Mouse (Mus musculus) embryonic facial prominence, embryonic 10.5 days (tissue): ENCODE measurements around the gene Srgap2. TPM values are rescaled to one million over a fixed set of nuclear protein-coding genes. Genes with fewer than 3 reads are reported as not detected.
"Not testable (repeated sequence)": the region's sequence is repeated elsewhere in the genome, so short reads cannot be mapped to it uniquely, and the experiment has no call there.

Experiments
- DNase-seq: peaks from one replicate; pipeline ENCODE4 v3.0.0-alpha.2; 2017; ENCODE audit warnings: low spot score
- H3K27ac ChIP-seq: fragments of 300-500 bp; sonication (generic); replicated peaks from 2 replicates; pipeline ENCODE4 v1.5.1; 2016; ENCODE audit warnings: mild to moderate bottlenecking
- H3K27me3 ChIP-seq: fragments of 300-500 bp; sonication (generic); replicated peaks from 2 replicates; pipeline ENCODE4 v1.6.1; 2016; ENCODE audit warnings: low read depth, mild to moderate bottlenecking; ENCODE audit not compliant: poor library complexity, severe bottlenecking
- H3K36me3 ChIP-seq: fragments of 300-500 bp; sonication (generic); replicated peaks from 2 replicates; pipeline ENCODE4 v1.6.1; 2016; ENCODE audit warnings: mild to moderate bottlenecking, moderate library complexity
- H3K4me1 ChIP-seq: fragments of 300-500 bp; sonication (generic); 2 replicates; pipeline ENCODE4 v1.6.1; 2016
- H3K4me3 ChIP-seq: fragments of 300-500 bp; sonication (generic); 2 replicates; pipeline ENCODE4 v1.5.1; 2016; ENCODE audit warnings: mild to moderate bottlenecking, moderate library complexity
- H3K9me3 ChIP-seq: fragments of 300-500 bp; sonication (generic); 2 replicates; pipeline ENCODE4 v1.6.1; 2016; ENCODE audit warnings: mild to moderate bottlenecking
- WGBS: fragments of 180-500 bp; shearing (Covaris S2); methylation state at CpG from one replicate; pipeline ENCODE4 v1.1.7; 2016; 5-methylcytosine and 5-hydroxymethylcytosine counted together
- polyA plus RNA-seq: library from polyadenylated mRNA; unstranded; fragments of >200 nt; fragmentation: Nextera tagmentation; extraction: Ambion mirVana; gene quantifications from 2 replicates; pipeline ENCODE4 v1.2.1, GENCODE M21; 2016

Gene Srgap2
- polyA plus RNA-seq, 1 experiment from 2014 or later = 17.5 TPM

- H3K4me1 ChIP-seq = no peaks in the 10 kb centered on the region
- WGBS = 84% methylated on average over 3 of the region's 3 CpGs
- no peaks in the 10 kb centered on the region for H3K9me3 ChIP-seq
- no peaks in the 10 kb centered on the region for H3K27me3 ChIP-seq
- no peak overlapping the region for H3K27ac ChIP-seq
- H3K4me3 ChIP-seq = no peak overlapping the region
- H3K36me3 ChIP-seq = peaks cover 56% of the 10 kb centered on the region
- DNase-seq = no peak
These were observed 191.5 kb downstream of the Srgap2 start for GRCm38 (mm10) chr1:131335604-131336003.

GRCm38 (mm10) chr1:131331180-131331579, 196.0 kb downstream of the Srgap2 start:
- Histone ChIP-seq H3K27ac (no peak overlapping the region), H3K4me3 (no peak overlapping the region), H3K27me3 (no peaks in the 10 kb centered on the region), H3K9me3 (no peaks in the 10 kb centered on the region), H3K4me1 (no peaks in the 10 kb centered on the region), H3K36me3 (peaks cover 56% of the 10 kb centered on the region)
- DNase-seq = no peak
- 90% methylated on average over 1 of the region's 1 CpGs for WGBS

- not testable (repeated sequence) for H3K27me3 ChIP-seq, DNase-seq, H3K4me1 ChIP-seq, H3K9me3 ChIP-seq, H3K4me3 ChIP-seq, H3K27ac ChIP-seq
- WGBS = 95% methylated on average over 1 of the region's 1 CpGs
- peaks cover 54% of the 10 kb centered on the region for H3K36me3 ChIP-seq
These were observed 198.1 kb downstream of the Srgap2 start for GRCm38 (mm10) chr1:131329093-131329492.

- no peaks in the 10 kb centered on the region for H3K27me3 ChIP-seq
- no peaks in the 10 kb centered on the region for H3K9me3 ChIP-seq
- H3K27ac ChIP-seq = no peak overlapping the region
- 92% methylated on average over 1 of the region's 1 CpGs for WGBS
- no peaks in the 10 kb centered on the region for H3K4me1 ChIP-seq
- no peak overlapping the region for H3K4me3 ChIP-seq
- no peak for DNase-seq
- peaks cover 43% of the 10 kb centered on the region for H3K36me3 ChIP-seq
These were observed 200.0 kb downstream of the Srgap2 start for GRCm38 (mm10) chr1:131327167-131327566.

GRCm38 (mm10) chr1:131324816-131325463, 202.2 kb downstream of the Srgap2 start:
- Histone ChIP-seq H3K36me3 (peaks cover 52% of the 10 kb centered on the region), H3K9me3 (no peaks in the 10 kb centered on the region), H3K27me3 (no peaks in the 10 kb centered on the region), H3K4me3 (no peak overlapping the region), H3K4me1 (no peaks in the 10 kb centered on the region), H3K27ac (no peak overlapping the region)
- DNase-seq = no peak
- WGBS = 83% methylated on average over 3 of the region's 3 CpGs

- H3K27ac ChIP-seq = no peak overlapping the region
- H3K36me3 ChIP-seq = peaks cover 74% of the 10 kb centered on the region
- no peaks in the 10 kb centered on the region for H3K4me1 ChIP-seq
- no peak overlapping the region for H3K4me3 ChIP-seq
- DNase-seq = no peak
- no peaks in the 10 kb centered on the region for H3K27me3 ChIP-seq
- WGBS = 87% methylated on average over 3 of the region's 3 CpGs
- H3K9me3 ChIP-seq = no peaks in the 10 kb centered on the region
These were observed 207.4 kb downstream of the Srgap2 start for GRCm38 (mm10) chr1:131319598-131320330.

GRCm38 (mm10) chr1:131318397-131318796, 208.8 kb downstream of the Srgap2 start:
- DNase-seq = no peak
- 95% methylated on average over 2 of the region's 2 CpGs for WGBS
- no peaks in the 10 kb centered on the region for H3K9me3 ChIP-seq
- H3K27me3 ChIP-seq = no peaks in the 10 kb centered on the region
- H3K27ac ChIP-seq = no peak overlapping the region
- H3K36me3 ChIP-seq = peaks cover 79% of the 10 kb centered on the region
- H3K4me1 ChIP-seq = no peaks in the 10 kb centered on the region
- no peak overlapping the region for H3K4me3 ChIP-seq

GRCm38 (mm10) chr1:131317625-131318024, 209.5 kb downstream of the Srgap2 start:
- Histone ChIP-seq H3K27ac (no peak overlapping the region), H3K27me3 (no peaks in the 10 kb centered on the region), H3K36me3 (peaks cover 85% of the 10 kb centered on the region), H3K4me1 (no peaks in the 10 kb centered on the region), H3K9me3 (no peaks in the 10 kb centered on the region), H3K4me3 (no peak overlapping the region)
- WGBS = 92% methylated on average over 5 of the region's 5 CpGs
- DNase-seq = no peak

- no peaks in the 10 kb centered on the region for H3K27me3 ChIP-seq
- H3K4me1 ChIP-seq = peaks cover 9% of the 10 kb centered on the region
- H3K9me3 ChIP-seq = no peaks in the 10 kb centered on the region
- no peak for DNase-seq
- H3K36me3 ChIP-seq = peaks cover 69% of the 10 kb centered on the region
- no peak overlapping the region for H3K4me3 ChIP-seq
- 87% methylated on average over 3 of the region's 3 CpGs for whole genome bisulfite sequencing
- no peak overlapping the region for H3K27ac ChIP-seq
These were observed 215.9 kb downstream of the Srgap2 start for GRCm38 (mm10) chr1:131311284-131311683.

GRCm38 (mm10) chr1:131310237-131310818, 216.8 kb downstream of the Srgap2 start:
- Histone ChIP-seq H3K27me3 (no peaks in the 10 kb centered on the region), H3K4me3 (no peak overlapping the region), H3K27ac (no peak overlapping the region), H3K4me1 (peaks cover 9% of the 10 kb centered on the region), H3K36me3 (peaks cover 59% of the 10 kb centered on the region), H3K9me3 (no peaks in the 10 kb centered on the region)
- 90% methylated on average over 5 of the region's 5 CpGs for WGBS
- DNase-seq = no peak

- no peak for DNase-seq
- H3K27me3 ChIP-seq = no peaks in the 10 kb centered on the region
- no peaks in the 10 kb centered on the region for H3K9me3 ChIP-seq
- no peaks in the 10 kb centered on the region for H3K4me1 ChIP-seq
- no peak overlapping the region for H3K27ac ChIP-seq
- WGBS = 98% methylated on average over 2 of the region's 2 CpGs
- H3K36me3 ChIP-seq = peaks cover 58% of the 10 kb centered on the region
- no peak overlapping the region for H3K4me3 ChIP-seq
These were observed 226.4 kb downstream of the Srgap2 start for GRCm38 (mm10) chr1:131300750-131301149.

GRCm38 (mm10) chr1:131299788-131300187, 227.4 kb downstream of the Srgap2 start:
- no peaks in the 10 kb centered on the region for H3K27me3 ChIP-seq
- no peaks in the 10 kb centered on the region for H3K4me1 ChIP-seq
- H3K4me3 ChIP-seq = no peak overlapping the region
- H3K9me3 ChIP-seq = no peaks in the 10 kb centered on the region
- H3K27ac ChIP-seq = no peak overlapping the region
- peaks cover 67% of the 10 kb centered on the region for H3K36me3 ChIP-seq
- WGBS = 90% methylated on average over 6 of the region's 6 CpGs
- DNase-seq = no peak

- no peak overlapping the region for H3K4me3 ChIP-seq
- H3K27ac ChIP-seq = no peak overlapping the region
- 67% methylated on average over 3 of the region's 3 CpGs for WGBS
- no peaks in the 10 kb centered on the region for H3K27me3 ChIP-seq
- no peaks in the 10 kb centered on the region for H3K9me3 ChIP-seq
- peaks cover 71% of the 10 kb centered on the region for H3K36me3 ChIP-seq
- no peaks in the 10 kb centered on the region for H3K4me1 ChIP-seq
- no peak for DNase-seq
These were observed 227.9 kb downstream of the Srgap2 start for GRCm38 (mm10) chr1:131299240-131299639.
